Mouse (Mus musculus): ENCODE measurements at regions not wholly inside any gene's neighbourhood (a gene's known extent, or its start where the extent isn't known, plus 50 kb on each side); places are given as distances from the start of the nearest gene placed in this dataset.

DNA sequence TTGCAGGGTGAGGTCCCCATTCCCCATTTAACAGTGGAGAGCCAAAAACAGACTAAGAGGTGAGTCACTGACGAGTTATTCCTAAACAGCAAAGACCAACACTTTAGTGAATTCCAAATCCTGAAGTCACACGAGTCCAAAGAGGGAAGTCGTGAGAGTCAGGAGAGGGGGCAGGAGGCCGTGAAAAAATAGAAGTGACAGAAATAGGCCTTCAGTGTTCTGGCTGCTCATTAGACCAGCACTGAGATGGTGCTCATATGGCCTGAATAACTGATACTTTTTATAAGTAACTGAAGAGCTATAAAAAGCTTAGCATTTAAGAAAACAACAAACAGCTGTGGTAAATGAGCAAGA is 68.5 kb upstream of the Bach2 start:
- no peak for TF ChIP-seq POLR2A (IDR thresholded peaks at IDR 0.05; ENCODE audit: control insufficient read depth in 1 of 2, insufficient read depth in 1 of 2, low read depth in 1 of 2, low read length in 2 of 2, poor library complexity in 1 of 2)
- no peak for TF ChIP-seq E2F4 (IDR thresholded peaks at IDR 0.05; ENCODE audit: borderline replicate concordance, low read depth, low read length)
- TF ChIP-seq ETS1 (IDR thresholded peaks at IDR 0.05; ENCODE audit: low read depth, low read length): no peak
- TF ChIP-seq CTCF (IDR thresholded peaks at IDR 0.05 in 2 of 3, conservative IDR thresholded peaks at IDR 0.05 in 1 of 3; ENCODE audit: control insufficient read depth in 1 of 3, insufficient read depth in 1 of 3, low read depth in 2 of 3, low read length in 3 of 3, poor library complexity in 1 of 3, severe bottlenecking in 1 of 3): no peak
- no peak for TF ChIP-seq MXI1 (IDR thresholded peaks at IDR 0.05; ENCODE audit: low read depth, low read length)
- TF ChIP-seq ZMIZ1 (IDR thresholded peaks at IDR 0.05; ENCODE audit: low read depth, low read length): no peak
- TF ChIP-seq UBTF (IDR thresholded peaks at IDR 0.05; ENCODE audit: borderline replicate concordance, insufficient read depth, low read depth, low read length): no peak
- no peak for TF ChIP-seq MYB (IDR thresholded peaks at IDR 0.05; ENCODE audit: low read depth, low read length)
- TF ChIP-seq TCF12 (IDR thresholded peaks at IDR 0.05; ENCODE audit: low read depth, low read length): no peak
- TF ChIP-seq EP300 (IDR thresholded peaks at IDR 0.05; ENCODE audit: low read depth in 1 of 2, low read length in 2 of 2): no peak

Measured in MEL (cell line).